Mouse (Mus musculus): Measurements from ENCODE around the gene Tmem123. TPM values are rescaled to one million over a fixed set of nuclear protein-coding genes. Genes with fewer than 3 reads are reported as not detected.

The Tmem123 gene
- polyA plus RNA-seq, 1 experiment = 61.0 TPM

DNA sequence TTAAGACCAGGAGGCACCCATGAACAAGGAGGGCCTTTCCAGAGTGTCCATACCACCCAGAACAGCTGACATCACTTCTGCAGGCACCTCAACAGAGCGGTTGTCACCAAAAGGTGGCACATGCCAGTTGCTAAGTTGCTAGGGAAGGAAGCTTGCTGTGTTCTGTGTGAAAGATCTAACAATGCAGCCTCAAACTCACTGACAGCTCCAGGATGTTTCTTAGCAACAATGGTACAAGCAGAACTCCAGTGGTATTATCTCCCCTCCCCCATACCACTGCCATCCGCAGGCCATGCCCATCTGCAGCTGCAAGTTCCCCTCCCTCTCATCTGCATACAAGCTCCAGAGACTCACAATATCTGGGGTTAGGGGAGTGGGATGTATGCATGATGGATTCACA lies 3.7 kb downstream of the Tmem123 start:
- peaks cover 12% of the 10 kb centered on the region; the same call in 1 of the 2 replicates for H3K4me1 ChIP-seq (ENCODE audit: control insufficient read depth, insufficient read depth, insufficient read length, low read length)
- H3K27ac ChIP-seq (replicated peaks; ENCODE audit: low read depth, low read length) = no peak overlapping the region
- H3K4me3 ChIP-seq (ENCODE audit: insufficient read depth, low read depth, low read length) = no peak overlapping the region

DNA sequence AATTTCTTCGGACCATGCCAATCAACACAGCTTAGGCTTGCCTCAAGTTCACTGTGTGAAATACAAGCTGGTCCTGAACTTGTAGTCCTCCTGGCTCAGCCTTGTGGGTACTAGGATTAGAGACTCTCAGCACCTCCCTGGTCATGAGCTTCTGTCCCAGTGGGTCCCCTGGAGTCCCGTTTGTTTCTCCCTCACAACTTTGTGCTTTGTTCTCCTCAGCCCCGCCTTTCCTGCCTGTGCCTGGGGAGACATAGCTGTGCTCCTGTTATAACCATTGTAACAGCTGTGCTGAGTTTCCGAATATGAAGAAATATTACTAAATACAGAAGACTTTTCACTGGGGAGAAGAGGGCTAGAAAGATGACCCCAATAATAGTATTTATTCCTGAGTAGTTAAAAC lies 5.2 kb downstream of the Tmem123 start:
- peaks cover 10% of the 10 kb centered on the region; the same call in 1 of the 2 replicates for H3K4me1 ChIP-seq (ENCODE audit: control insufficient read depth, insufficient read depth, insufficient read length, low read length)
- peak overlapping the region; percentile 74 for H3K27ac ChIP-seq (replicated peaks; ENCODE audit: low read depth, low read length)
- no peak overlapping the region for H3K4me3 ChIP-seq (ENCODE audit: insufficient read depth, low read depth, low read length)

GRCm38 (mm10) chr9:7769491-7769890 lies 5.7 kb downstream of the Tmem123 start:
- H3K4me1 ChIP-seq (ENCODE audit: control insufficient read depth, insufficient read depth, insufficient read length, low read length) = peaks cover 10% of the 10 kb centered on the region; the same call in 1 of the 2 replicates
- peak overlapping the region; percentile 73 for H3K27ac ChIP-seq (replicated peaks; ENCODE audit: low read depth, low read length)
- H3K4me3 ChIP-seq (ENCODE audit: insufficient read depth, low read depth, low read length) = no peak overlapping the region

GRCm38 (mm10) chr9:7772361-7772760 lies 8.5 kb downstream of the Tmem123 start:
- no peak overlapping the region for H3K27ac ChIP-seq (replicated peaks; ENCODE audit: low read depth, low read length)
- no peak overlapping the region for H3K4me3 ChIP-seq (ENCODE audit: insufficient read depth, low read depth, low read length)
- peaks cover 8% of the 10 kb centered on the region; the same call in 1 of the 2 replicates for H3K4me1 ChIP-seq (ENCODE audit: control insufficient read depth, insufficient read depth, insufficient read length, low read length)

GRCm38 (mm10) chr9:7772773-7773454 lies 9.1 kb downstream of the Tmem123 start:
- no peak overlapping the region for H3K27ac ChIP-seq (replicated peaks; ENCODE audit: low read depth, low read length)
- peaks cover 4% of the 10 kb centered on the region; the same call in 1 of the 2 replicates for H3K4me1 ChIP-seq (ENCODE audit: control insufficient read depth, insufficient read depth, insufficient read length, low read length)
- H3K4me3 ChIP-seq (ENCODE audit: insufficient read depth, low read depth, low read length) = no peak overlapping the region

DNA sequence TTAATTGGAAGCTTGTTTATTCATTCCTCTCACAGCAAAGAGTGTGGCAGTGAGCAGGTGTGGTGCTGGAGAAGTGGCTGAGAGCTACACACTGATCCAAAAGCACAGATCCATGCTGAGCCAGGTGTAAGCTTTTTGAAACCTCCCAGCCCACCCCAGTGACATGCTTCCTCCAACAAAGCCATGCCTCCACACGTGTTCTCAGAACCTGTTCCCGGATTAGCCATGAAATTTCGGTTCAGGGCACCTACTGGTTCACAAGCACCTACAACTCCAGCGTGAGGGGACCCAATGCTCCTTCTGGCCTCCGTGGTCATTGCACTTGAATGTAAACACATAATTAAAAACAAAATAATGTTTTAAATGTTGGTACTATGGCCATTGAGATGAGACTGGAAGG lies 9.8 kb downstream of the Tmem123 start:
- Histone ChIP-seq H3K27ac (replicated peaks; ENCODE audit: low read depth, low read length) (no peak overlapping the region), H3K4me1 (ENCODE audit: control insufficient read depth, insufficient read depth, insufficient read length, low read length) (peaks cover 4% of the 10 kb centered on the region; the same call in 1 of the 2 replicates), H3K4me3 (ENCODE audit: insufficient read depth, low read depth, low read length) (no peak overlapping the region)

- peaks cover 4% of the 10 kb centered on the region; the same call in 1 of the 2 replicates for H3K4me1 ChIP-seq (ENCODE audit: control insufficient read depth, insufficient read depth, insufficient read length, low read length)
- no peak overlapping the region for H3K4me3 ChIP-seq (ENCODE audit: insufficient read depth, low read depth, low read length)
These were observed 10.7 kb downstream of the Tmem123 start for GRCm38 (mm10) chr9:7774538-7774937.

DNA sequence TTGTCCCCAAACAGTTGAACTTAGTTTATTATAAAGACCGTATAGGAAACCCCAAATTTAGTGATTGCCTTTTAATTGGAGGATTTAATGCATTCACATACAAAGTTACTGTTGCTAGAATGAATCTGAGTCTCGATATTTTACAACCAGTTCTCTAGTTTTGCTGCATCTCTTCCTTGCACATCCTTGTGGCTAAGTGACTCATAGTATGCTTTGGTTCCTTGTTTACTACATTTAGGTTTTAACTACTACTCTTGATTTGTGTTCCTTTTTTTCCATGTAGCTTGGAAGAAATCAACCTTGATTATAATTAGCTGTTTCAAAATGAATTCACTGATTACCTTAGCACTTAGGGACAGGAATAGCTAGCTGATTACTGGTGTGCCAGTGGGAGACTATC lies 11.2 kb downstream of the Tmem123 start:
- Histone ChIP-seq H3K27ac (replicated peaks; ENCODE audit: low read depth, low read length) (no peak overlapping the region), H3K4me1 (ENCODE audit: control insufficient read depth, insufficient read depth, insufficient read length, low read length) (peaks cover 3% of the 10 kb centered on the region; the same call in 1 of the 2 replicates), H3K4me3 (ENCODE audit: insufficient read depth, low read depth, low read length) (no peak overlapping the region)

More at GRCm38 (mm10) chr9:7774538-7774937, 10.7 kb downstream of the Tmem123 start:
- 0 out of 2 replicates have a peak overlapping the region, but pooled peaks have one; percentile 36 for H3K27ac ChIP-seq (replicated peaks; ENCODE audit: low read depth, low read length)

DNA sequence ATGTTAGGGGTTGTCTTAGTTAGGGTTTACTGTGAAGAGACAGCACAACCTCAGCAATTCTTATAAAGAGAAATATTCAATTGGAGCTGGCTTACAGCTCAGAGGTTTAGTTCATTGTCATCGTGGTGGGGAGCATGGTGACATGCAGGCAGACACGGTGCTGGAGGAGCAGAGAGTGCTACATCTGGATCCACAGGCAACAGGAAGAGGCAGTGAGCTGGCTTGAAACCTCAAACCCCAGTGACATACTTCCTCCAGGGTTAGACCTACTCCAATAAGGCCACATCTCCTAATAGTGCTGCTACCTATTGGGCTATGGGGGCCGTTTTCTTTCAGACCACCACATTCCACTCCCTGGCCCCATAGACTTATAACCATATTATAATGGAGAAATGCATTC lies 12.1 kb downstream of the Tmem123 start:
- Histone ChIP-seq H3K27ac (replicated peaks; ENCODE audit: low read depth, low read length) (no peak overlapping the region), H3K4me1 (ENCODE audit: control insufficient read depth, insufficient read depth, insufficient read length, low read length) (no peaks in the 10 kb centered on the region), H3K4me3 (ENCODE audit: insufficient read depth, low read depth, low read length) (no peak overlapping the region)

DNA sequence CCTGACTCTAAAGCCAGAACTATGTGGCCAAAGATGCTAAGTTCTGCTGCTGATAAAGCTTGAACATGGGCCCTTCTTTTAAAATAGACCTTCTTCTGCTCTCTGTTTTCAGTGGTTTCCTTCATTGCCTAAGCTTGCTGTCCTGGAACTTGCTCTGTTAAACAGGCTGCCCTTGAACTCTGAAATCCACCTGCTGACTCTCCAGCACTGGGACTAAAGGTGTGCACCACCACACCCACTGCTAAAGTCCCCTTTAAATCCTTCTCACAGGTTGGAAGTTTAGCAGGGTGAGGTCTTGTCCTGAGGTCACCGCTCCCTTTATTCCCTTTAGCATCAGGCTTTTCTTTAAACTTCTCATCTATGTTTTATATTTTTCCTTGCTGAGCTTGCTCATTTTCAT lies 13.1 kb downstream of the Tmem123 start:
- H3K4me1 ChIP-seq (ENCODE audit: control insufficient read depth, insufficient read depth, insufficient read length, low read length) = no peaks in the 10 kb centered on the region
- no peak overlapping the region for H3K27ac ChIP-seq (replicated peaks; ENCODE audit: low read depth, low read length)
- H3K4me3 ChIP-seq (ENCODE audit: insufficient read depth, low read depth, low read length) = no peak overlapping the region

DNA sequence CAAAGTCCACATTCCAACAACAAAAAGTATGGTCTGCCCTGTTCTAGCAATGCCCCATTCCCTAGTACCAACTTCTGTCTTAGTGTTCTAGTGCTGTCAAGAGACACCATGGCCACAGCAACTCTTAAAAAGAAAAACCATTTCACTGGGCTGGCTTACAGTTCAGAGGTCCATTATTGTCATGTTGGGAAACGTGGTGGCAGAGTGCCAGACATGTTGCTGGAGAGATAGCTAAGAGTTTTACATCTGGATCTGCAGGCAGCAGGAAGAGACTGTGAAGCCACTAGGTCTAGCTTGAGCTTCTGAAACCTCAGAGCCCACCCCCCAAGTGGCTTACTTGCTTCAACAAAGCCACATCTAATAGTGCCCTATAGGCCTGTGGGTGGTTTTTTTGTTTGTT lies 13.8 kb downstream of the Tmem123 start:
- no peaks in the 10 kb centered on the region for H3K4me1 ChIP-seq (ENCODE audit: control insufficient read depth, insufficient read depth, insufficient read length, low read length)
- no peak overlapping the region for H3K4me3 ChIP-seq (ENCODE audit: insufficient read depth, low read depth, low read length)
- no peak overlapping the region for H3K27ac ChIP-seq (replicated peaks; ENCODE audit: low read depth, low read length)

DNA sequence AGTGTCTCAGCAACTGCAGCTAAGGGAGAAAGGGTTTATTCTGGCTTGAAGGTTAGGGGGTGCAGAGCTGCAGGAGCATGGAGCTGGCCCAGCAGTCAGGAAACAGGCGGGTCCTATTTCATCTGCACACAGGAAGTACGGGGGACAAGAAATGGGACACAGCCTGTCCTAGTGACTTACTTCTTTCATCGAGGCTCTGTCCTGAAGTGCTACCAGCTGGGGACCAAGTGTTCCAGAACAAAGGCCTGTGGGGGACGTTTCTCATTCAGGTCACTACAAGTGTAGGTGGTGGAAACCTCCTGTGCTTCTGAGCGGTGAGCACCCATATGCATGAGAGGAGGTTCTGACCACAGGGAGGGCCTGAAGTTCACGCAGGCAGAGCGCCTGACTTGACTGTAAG lies 14.9 kb downstream of the Tmem123 start:
- no peak overlapping the region for H3K4me3 ChIP-seq (ENCODE audit: insufficient read depth, low read depth, low read length)
- no peak overlapping the region for H3K27ac ChIP-seq (replicated peaks; ENCODE audit: low read depth, low read length)
- no peaks in the 10 kb centered on the region for H3K4me1 ChIP-seq (ENCODE audit: control insufficient read depth, insufficient read depth, insufficient read length, low read length)

GRCm38 (mm10) chr9:7779786-7780185 lies 15.9 kb downstream of the Tmem123 start:
- H3K4me1 ChIP-seq (ENCODE audit: control insufficient read depth, insufficient read depth, insufficient read length, low read length) = no peaks in the 10 kb centered on the region
- H3K4me3 ChIP-seq (ENCODE audit: insufficient read depth, low read depth, low read length) = no peak overlapping the region
- no peak overlapping the region for H3K27ac ChIP-seq (replicated peaks; ENCODE audit: low read depth, low read length)

- Histone ChIP-seq H3K4me3 (ENCODE audit: insufficient read depth, low read depth, low read length) (no peak overlapping the region), H3K4me1 (ENCODE audit: control insufficient read depth, insufficient read depth, insufficient read length, low read length) (peaks cover 2% of the 10 kb centered on the region; the same call in 1 of the 2 replicates), H3K27ac (replicated peaks; ENCODE audit: low read depth, low read length) (no peak overlapping the region)
These were observed 16.7 kb downstream of the Tmem123 start for GRCm38 (mm10) chr9:7780250-7781150.

DNA sequence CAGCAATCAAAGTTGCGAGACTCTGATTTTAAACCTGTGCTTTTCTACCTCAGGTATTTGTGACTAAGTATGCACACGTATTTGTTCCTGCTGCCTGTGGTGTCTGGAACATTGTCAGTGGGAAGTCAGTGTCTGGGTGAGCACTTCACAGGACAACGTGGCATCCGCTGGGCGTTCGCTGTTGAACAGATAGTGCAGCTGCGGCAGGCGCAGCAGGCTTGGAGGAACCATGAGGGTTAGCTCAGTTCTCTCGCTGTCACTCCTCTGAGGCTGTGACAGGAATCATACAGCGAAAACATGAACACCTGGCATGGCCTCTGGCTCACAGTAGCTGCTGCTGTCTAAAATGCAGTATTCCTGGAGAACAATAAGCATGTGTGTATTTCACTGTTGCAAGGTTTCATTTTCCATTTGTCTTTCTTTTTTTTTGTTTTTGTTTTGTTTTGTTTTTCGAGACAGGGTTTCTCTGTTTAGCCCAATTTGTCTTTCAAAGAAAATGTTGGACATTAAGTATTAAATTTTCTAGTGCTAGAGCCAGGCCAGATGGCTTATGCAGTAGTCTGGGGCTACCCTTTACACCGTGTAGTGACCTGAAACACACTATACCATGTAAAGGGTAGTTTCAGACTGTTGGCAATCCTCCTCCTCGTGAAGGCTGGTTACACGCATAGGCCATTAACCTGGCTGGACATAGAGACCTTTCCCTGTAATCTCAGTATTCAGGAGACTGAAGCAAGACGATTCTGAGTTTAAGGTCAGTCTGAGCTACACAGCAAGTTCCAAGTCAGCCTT lies 20.2 kb downstream of the Tmem123 start:
- no peak overlapping the region for H3K27ac ChIP-seq (replicated peaks; ENCODE audit: low read depth, low read length)
- no peak overlapping the region for H3K4me3 ChIP-seq (ENCODE audit: insufficient read depth, low read depth, low read length)
- H3K4me1 ChIP-seq (ENCODE audit: control insufficient read depth, insufficient read depth, insufficient read length, low read length) = peaks cover 3% of the 10 kb centered on the region
